Mouse (Mus musculus) thymus, postnatal 36 days (tissue): ENCODE measurements around the gene Agxt2.

ENCODE experiments used
- DNase-seq, 2 experiments: peaks; one replicate each; pipeline ENCODE4 v3.0.0; 2022; ENCODE audit warnings: mixed read lengths in 2 of 2

The Agxt2 gene

DNA sequence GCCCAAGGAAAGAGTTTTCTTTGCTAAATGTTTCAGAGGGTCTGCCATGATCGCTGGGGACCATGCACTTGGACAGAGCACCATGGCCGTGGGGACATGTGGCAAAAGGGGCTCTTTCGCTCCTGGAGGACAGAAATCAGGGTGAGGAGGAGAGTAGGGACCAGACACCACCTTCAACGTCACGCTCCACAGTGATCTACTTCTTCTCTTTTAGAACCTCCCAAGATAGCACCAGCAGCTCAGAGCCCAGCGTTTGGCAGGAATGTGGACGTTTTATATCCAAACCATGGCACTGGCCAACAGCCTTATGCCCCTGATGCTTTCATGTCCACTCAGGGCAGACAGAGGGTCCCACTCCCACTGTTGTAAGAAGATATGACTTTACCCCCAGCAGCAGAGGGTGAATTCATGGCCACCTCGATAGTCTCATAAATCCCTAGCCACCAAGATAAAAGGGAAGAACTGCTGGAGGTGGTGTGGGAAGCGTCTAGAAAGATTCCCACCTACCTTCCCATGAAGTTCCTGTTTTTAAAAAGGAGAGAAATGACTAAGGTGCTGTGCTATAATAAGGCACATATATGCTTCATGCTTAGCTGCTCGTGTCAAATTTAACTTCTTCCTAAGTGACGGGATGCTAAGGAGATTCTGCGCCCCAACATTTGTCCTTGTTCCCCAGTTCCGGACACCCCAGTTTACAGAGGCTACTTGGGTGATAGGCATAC is 68.4 kb downstream of the Agxt2 start:
- DNase-seq, result no peak

DNA sequence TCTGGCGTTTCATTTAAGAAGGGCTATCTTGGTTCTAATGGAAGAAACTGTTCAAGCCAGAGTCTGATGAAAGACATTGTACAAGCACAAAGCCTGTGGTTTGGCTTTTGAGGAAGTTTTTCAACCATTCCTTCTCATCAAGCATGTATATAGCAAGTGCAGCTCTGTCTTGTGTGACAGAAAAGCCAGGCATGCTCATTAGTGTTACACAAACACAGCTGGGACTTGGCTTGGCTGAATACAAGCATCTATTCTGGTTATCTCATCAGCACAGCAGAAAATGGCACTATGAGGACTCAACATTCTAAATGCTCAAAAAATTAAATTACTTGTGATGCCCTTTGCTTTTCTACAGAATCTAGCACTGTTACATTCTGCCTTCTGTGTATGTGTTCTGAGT is 78.6 kb downstream of the Agxt2 start:
- DNase-seq, result no peak

DNA sequence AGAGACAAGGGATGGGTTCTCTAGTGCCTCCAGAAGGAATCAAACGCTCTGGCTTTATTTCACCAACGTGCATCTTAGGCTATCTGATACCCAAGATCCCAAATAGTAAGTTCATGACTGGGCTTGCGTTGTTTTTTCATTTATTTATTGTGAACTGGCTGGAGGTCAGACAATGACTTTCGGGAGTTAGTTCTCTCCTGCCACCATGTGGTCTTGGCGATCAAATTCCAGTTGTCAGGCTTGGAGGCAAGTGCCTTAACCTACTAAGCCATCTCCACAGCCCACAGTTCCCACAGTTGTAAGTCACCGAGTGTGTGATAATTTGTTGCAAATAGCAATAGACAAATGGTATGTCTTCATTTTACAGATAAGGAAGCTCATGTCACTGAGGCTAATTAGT is 81.6 kb downstream of the Agxt2 start:
- DNase-seq, result no peak

DNA sequence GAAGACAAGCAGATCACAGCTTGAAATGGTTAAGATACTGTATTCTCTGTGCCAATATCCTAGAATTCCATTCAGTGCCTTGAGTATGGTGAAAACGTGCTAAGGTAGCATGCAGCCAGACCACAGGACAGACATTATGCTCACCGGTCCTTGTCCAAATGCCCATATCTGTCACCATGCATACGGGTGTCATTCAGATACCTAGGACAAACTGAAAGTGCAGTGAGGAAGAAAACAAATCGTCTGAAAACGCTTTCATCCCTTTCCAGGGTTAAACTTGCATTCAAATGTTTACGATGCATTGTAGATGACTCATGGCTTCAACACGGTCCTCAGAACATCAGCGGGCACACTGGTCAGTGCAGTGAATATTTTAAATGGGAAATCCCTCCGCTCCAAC is 83.2 kb downstream of the Agxt2 start:
- DNase-seq, result no peak

DNA sequence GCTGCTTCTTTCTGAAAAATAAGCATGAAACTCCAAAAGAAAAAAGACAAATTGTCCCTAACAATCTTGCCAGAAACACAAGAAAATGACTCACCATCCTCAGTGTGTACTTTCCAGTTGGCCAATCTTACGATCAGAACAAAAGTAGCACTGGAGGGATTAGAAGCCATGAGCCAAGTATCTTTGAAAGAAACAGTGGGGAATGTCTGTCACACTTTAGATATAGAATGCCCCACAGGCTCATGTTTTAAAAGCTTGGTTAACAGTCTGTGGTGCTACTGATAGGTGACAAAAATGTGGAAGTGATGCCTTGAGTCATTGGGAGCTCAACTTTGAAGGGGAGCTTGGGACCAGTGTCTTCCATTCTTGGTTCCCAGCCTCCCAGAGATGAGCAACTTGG is 83.9 kb downstream of the Agxt2 start:
- DNase-seq, result no peak

DNA sequence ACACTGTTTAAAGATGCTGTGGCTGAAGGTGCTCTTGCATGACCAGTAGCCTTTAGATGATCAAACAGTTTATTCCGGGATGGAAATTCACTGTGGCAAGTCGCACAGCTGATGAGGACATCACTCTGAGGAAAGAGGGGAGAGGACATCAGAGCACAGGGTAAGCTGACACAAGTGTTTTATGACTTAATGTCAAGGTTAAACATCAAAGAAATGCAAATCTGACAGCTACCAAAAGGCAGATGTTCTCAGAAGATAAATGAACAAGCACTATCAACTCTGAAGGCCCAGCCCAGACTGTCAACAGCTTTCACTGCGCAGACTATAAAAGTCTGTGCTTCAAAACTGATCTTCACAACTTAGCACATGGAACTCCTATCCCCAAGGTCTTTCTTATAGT is 88.8 kb downstream of the Agxt2 start:
- no peak for DNase-seq
